Mouse (Mus musculus): ENCODE measurements around the gene Atp1a2.

Atp1a2 gene

GRCm38 (mm10) chr1:172297611-172298537, at the start of gene Atp1a2:
TSS of gene Atp1a2 (minus strand) at chr1:172298064.
- peak; percentile 53 for DNase-seq (ENCODE audit: low spot score)

- DNase-seq (ENCODE audit: low spot score), result no peak
Measured at GRCm38 (mm10) chr1:172347382-172347781, 49.5 kb upstream of the Atp1a2 start.

DNA sequence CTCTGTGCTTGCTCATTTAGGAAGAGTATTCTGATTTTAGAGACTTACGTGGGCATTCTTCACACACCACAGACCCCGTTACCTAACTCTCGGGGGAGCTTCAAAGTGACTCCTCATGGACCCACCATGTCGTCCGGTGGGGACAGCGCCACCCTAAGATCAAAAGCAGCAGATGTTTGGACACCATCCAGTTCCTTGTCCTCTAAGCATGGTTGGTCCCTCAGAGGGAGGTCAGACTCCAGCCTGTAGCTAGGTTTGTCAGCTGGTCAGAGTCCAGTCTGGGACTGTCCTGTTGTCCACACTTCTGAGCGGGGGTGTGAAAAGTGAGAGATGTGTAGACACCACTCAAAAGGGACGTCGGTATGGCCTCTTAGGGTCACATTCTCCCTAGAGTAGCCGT, 48.8 kb upstream of the Atp1a2 start:
- no peak for DNase-seq (ENCODE audit: low spot score)

GRCm38 (mm10) chr1:172344820-172345219, 47.0 kb upstream of the Atp1a2 start:
- no peak for DNase-seq (ENCODE audit: low spot score)

DNA sequence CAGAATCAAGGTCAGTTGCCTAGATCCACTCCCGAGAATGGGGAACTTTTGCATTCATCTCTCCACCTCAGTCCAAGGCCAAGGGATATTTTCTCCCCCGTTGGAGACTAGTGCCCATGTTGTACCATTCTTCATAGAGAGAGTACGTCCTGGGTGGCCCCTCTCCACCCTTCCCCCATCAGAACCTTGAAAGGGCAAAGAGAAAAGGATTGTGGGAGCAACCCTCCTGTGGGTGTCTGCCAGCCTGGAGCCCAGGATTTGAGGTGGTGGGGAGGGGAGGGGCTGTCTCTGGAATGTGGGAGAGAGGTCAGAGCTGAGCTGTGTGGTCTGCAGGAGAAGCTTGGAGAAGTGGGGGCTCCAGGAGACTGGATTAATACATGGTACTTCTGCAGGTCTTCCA, 46.0 kb upstream of the Atp1a2 start:
- DNase-seq (ENCODE audit: low spot score), result no peak

DNA sequence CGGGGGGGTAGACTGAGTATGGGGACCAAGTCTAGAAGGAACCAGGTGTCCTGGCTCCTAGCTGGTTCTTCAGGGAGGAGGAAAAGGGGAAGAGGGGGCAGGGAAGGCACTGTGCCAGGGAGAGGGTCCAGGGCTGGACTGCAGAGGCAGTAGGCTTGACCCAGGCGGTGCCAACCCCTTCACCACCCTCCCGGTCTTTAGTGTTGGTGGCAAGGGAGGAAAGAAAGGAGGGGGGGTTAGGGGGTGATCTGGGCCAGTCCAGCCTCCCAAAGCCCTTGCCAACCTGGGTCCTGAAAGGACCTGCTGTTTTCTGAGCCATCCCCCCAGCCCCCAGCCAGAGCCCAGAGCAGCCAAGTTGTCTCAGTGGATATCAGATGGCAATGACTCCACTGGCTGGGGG, 44.9 kb upstream of the Atp1a2 start:
- no peak for DNase-seq (ENCODE audit: low spot score)

- DNase-seq (ENCODE audit: low spot score), result no peak
Measured at GRCm38 (mm10) chr1:172341386-172341785, 43.5 kb upstream of the Atp1a2 start.

DNA sequence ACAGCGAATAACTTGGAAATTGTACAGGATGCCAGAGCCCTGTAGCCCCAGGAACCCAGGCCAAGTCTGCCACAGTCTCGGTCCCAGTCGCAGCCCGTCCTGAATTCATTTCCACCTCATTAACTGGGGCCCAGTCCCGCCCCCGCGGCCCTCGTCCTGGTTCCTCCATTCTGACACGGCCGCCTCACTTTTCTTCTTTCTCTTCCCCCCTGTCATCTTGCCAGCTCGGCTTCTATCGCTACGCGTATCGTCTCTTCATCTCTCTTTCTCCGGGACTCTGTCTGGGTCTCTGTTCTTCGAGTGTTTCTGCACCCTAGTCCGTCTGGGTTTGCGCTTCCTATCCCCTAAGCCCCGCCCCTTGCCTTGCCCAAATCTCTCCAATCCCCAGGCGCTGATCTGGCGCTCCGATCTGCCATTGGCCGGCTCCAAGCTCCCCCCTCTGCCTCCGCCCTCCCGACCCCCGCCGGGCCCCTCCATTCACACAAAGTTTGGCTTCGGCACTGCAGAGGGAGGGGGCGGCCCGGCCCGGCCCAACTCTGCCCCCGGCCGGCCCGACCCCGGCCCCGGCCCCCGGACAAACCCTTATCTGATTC, 43.0 kb upstream of the Atp1a2 start, which contains the start of gene Kcnj10:
Gene Kcnj10, plus strand, starts transcription at position 482 of the 593 bp plus-strand sequence.
- peak; percentile 44 for DNase-seq (ENCODE audit: low spot score)

DNA sequence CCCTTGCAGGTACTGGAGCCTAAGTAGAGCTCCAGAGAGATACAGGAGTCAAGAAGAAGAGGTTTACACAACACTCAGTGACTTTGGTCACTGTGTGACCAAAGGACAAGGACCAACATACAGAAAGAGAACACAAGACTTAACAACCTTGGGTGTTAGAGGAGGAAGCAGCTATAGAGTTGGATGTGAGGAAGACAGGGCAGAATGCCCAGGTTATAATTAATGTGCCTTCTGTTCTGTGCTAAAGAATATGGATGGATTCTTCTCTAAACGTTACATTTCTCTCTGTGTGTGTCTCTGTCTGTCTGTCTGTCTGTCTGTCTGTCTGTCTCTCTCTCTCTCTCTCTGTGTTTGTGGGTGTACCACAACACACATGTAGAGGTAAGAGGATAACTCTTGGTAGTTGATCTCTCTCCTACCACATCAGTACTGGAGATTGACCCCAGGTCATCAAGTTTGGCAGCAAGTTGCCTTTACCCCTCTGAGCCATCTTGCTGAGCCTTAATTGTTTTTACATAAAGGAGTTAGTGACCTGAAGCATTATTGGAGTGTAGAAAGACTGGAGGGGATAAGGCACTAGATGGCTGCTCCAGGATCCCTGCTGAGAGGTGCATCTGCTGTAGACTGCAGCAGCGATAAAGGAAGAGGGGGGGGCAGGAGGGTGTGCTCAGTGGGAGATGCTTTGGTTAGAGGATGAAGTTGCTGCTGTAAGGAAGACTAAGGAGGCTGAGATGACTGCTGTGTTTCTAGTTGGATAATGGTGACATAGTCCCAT, 39.7 kb upstream of the Atp1a2 start:
- DNase-seq (ENCODE audit: low spot score), result no peak

- no peak for DNase-seq (ENCODE audit: low spot score)
Measured at GRCm38 (mm10) chr1:172335804-172336203, 37.9 kb upstream of the Atp1a2 start.

GRCm38 (mm10) chr1:172333512-172333911, 35.6 kb upstream of the Atp1a2 start:
- DNase-seq (ENCODE audit: low spot score), result no peak

- DNase-seq (ENCODE audit: low spot score), result no peak
Measured at GRCm38 (mm10) chr1:172332925-172333324, 35.1 kb upstream of the Atp1a2 start.

GRCm38 (mm10) chr1:172331422-172331947, 33.6 kb upstream of the Atp1a2 start:
- DNase-seq (ENCODE audit: low spot score), result no peak

GRCm38 (mm10) chr1:172329616-172330015, 31.8 kb upstream of the Atp1a2 start:
- DNase-seq (ENCODE audit: low spot score), result no peak

DNA sequence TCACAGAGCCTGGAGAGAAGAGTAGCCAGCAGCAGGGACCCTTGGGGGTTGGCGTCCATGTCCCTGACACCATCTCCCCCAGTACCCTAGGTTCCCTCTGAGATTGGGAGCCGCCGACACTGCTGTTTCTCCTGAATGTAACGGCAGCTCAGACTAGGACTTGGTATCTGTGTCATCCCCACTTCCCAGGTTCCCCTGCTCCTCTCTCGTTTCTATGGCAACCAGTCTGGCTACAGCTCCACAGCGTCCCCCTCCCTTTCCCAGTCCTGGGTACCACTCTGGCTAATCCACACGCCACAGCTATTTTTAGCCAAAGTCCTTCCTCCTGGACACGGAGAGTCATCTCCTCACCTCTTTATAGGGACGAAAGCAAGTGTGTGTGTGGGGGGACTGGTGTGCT, 31.3 kb upstream of the Atp1a2 start, which contains the start of gene Kcnj9:
Gene Kcnj9, minus strand, starts transcription at position 188 of the 400 bp plus-strand sequence.
- DNase-seq (ENCODE audit: low spot score), result no peak

DNA sequence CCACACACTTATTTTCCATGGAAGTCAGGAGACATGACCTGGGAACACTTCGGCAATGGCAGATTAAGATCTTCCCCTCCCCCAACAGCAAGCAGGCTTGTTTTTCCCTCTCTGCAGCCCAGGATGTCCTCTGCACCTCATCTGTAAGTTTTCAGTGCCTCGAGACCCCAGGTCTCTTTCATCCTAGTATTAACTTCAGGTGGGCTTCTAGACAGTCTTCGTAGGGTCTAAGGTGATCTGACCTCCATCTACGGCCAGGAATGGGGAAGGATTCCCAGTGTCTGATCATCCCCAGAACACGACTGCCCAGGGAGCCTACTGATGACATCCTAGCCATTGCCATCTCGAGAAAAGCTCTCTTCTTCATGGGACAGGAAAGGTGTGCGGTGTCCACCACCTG, 30.6 kb upstream of the Atp1a2 start:
- DNase-seq (ENCODE audit: low spot score), result no peak

DNA sequence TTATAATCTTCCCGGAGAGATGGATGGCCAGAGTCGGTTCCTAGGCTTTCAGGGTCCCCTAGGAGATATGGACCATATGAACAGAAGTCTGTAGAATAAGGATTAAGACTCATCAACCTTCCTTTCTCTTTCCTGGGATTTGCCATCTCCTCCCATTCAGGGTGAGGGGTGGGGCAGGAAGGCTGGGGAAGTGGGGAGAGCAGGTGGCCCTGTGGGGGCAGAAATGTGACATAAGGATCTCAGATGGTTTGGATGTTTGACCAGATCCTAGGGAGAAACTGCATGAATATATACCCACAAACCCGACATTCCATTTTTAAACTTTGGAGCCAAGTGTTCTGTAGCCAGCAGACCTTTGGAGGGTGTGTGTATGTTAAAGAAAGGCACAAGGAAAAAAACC, 30.2 kb upstream of the Atp1a2 start:
- DNase-seq (ENCODE audit: low spot score), result no peak

- no peak for DNase-seq (ENCODE audit: low spot score)
Measured at GRCm38 (mm10) chr1:172327206-172328001, 29.5 kb upstream of the Atp1a2 start.

DNA sequence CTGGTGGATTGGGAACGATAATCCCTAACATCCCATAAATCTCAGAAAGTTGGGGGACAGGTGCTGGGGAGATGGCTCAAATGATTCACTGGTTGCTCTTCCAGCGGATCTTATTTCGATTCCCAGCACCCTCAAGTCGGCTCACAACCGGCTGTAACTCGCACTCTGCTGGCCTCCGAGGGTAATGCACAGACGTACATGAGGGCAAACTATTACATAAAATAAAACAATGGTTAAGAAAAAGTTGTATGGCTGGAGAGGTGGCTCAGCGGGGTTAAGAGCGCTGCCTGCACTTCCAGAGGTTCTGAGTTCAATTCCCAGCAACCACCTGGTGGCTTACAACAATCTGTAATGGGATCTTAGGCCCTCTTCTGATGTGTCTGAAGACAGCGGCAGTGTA, 28.8 kb upstream of the Atp1a2 start:
- DNase-seq (ENCODE audit: low spot score), result no peak

- DNase-seq (ENCODE audit: low spot score), result peak; percentile 42
Measured at GRCm38 (mm10) chr1:172325680-172326535, 28.0 kb upstream of the Atp1a2 start.
